Mouse (Mus musculus): Measurements from ENCODE around the gene Cks2.

The Cks2 gene

DNA sequence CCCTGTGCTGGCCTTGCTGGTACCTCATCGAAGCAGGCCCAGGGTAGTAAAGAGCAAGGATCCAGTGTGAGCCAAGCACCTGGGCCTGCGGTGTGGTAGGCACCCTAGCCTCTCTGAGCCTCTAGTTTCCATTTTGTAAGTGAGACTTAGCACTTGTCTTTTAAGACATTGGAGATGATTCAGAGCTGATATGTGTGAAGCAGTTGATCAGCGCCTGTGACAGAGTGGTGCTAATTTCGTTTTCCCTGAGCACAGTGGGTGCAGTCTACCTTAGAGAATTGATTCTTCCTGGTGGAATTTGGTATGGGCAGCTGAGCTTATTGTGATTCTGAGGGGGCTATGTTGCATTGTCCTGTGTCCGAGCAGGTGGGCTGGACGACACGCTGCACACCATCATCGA is 36.6 kb downstream of the Cks2 start:
- no peak for DNase-seq

DNA sequence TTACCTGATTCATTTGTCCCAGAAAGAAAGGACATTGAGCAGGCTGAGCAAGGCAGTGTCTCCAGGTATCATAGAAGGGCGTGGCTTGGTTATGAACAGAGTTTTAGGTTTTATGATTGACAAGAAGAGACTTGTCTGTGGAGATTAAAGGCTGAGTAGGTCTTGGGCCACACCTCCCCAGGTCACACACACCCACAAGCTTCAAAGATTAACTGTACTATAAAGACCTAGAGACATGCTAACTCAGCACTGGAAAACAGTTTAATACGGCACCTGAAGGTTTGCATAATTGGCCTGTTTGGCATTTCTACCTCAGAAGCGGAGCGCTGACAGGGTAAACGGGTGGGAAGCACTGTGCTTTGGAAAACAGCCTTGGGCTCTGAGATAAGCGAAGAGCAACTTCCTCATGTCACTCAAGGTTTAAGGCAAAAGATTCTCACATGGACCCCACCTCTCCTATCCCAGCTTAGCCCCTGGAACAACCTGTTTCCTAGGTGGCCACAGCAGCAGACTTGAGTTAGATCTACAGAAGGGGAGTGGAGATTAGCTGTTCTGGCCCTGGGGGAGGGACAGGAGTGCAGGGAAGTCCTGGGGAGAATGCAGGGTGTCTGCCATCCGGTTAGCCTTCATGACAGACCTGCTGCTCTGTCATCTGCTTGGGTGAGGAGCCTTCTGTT is 40.4 kb downstream of the Cks2 start:
- DNase-seq, result no peak

DNA sequence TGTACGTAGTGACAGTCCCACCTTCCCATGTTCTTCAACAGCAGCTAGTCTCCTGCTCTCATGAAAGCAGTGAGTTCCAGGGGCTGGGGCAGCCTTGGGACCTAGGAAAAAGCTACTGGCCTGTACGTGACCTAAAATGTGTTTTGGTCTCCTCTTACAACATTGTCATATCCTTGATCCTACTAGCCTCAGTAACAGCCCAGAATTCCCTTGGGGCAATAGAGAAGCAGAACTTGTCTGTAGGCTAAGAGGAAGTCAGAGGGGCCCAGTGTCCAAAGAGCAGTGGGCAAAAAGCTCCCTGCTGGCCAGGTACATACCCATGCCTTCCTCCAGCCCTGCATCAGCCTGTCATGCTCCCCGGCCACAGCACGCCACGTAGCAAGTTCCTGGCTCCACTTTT is 41.9 kb downstream of the Cks2 start:
- DNase-seq, result peak in 1 of 2 experiments; percentile 15

DNA sequence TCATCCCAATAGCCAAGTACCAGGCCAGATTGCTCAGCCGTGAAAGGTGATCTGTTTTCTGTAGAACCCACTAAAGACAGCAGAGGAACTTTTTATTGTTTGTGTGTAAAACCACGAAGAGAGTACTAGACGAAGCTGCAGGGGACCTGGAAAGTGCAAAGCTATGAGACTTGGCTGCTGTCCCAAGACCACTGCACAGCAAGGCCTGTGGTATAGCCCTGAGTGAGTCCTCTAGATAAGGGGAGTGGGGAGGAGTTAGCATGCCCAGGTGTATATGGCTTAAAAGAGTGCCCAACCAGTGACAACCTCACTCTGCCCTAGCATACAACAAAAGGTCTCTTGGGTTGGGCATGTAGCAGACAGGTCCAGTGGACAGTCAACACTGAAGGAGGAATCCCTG is 43.7 kb downstream of the Cks2 start:
- DNase-seq, result no peak

DNA sequence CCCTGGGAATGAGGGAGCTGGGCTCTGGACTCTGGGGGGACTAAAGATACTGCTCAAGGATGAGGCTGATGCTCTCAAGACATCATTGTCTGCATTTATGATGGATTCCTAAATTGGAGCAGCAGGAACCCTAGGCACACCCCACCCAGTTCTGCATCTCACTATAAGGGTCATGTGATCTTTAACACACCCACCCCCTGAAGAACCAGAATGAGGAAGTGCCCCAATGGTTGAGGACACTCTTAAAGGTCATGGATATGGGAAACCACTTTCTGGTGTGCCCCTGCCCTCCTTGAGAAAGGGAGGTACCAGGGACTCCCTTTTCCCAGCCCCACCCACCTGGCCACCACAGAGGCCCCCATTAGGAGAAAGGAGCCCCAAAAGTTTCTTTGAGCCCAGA is 51.4 kb downstream of the Cks2 start:
- DNase-seq, result no peak

DNA sequence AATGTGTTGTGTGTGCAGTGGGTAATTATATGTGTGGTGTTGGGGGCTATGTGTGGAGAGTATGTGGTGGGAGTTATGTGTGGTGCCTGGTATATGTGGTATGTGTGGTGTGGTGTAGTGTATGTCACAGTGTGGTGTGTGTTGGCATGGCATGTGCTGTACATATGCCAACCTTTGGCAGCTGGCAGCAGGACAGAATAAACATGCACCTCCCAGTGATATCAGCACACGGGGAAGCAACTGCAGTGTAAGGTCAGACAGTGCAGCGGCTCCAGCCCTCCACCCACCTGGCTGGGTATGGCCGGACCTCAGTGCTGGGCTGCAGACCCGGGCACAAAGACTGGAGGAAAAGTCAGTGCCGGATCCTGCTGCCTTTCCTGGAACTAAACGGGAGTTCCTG is 52.4 kb downstream of the Cks2 start:
- no peak for DNase-seq

DNA sequence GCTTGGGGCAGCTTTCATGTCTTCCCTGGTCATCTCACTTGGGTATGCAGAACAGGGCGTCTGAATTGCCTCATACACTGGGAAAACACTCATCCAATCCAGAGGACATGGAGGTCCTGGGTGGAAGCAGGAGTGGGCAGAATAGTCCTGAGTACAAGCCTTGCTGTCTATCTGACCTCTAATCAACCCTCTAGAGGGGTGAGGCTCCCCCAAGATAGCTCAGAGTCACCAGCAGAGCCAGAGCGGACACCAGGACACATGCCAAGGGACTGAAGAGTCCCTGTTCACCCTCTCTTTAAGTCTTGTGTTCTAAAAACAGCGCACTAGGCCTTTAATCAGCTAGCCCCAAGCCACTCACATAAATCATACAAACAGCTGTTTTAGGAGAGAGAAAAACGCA is 52.9 kb downstream of the Cks2 start:
- no peak for DNase-seq

DNA sequence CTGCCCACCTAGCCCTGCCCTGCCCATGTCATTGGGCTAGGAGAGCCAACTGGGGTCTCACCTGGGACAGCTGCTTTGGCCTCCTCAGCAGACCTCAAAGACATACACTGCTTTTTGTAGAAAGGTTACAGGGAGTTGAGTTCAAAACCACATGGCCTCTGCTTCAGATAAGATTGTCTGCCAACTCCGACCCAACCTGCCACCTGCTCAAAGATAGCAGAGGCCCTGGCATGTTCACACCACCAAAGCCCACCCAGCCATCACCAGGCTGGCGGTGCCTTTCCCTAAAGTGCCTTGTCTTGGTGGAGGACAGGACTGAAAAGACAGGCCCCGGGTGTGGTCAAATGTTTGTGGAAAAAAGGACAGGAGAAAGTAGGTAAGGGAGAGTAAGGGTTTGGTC is 53.3 kb downstream of the Cks2 start:
- no peak for DNase-seq

Data from B cell, adult 2 months (primary cell).